Mouse (Mus musculus) hindbrain, embryonic 10.5 days (tissue): Measurements from ENCODE around the gene Grin2a. TPM values are rescaled to one million over a fixed set of nuclear protein-coding genes. Genes with fewer than 3 reads are reported as not detected.

Source experiments
- DNase-seq: peaks from one replicate; pipeline ENCODE4 v3.0.0-alpha.2; 2017; ENCODE audit warnings: low spot score
- H3K27ac ChIP-seq: fragments of 300-500 bp; sonication (generic); 2 replicates; pipeline ENCODE4 v1.5.1; 2016; ENCODE audit warnings: mild to moderate bottlenecking, moderate library complexity
- H3K27me3 ChIP-seq: fragments of 300-500 bp; sonication (generic); 2 replicates; pipeline ENCODE4 v1.6.1; 2016; ENCODE audit warnings: mild to moderate bottlenecking; ENCODE audit not compliant: poor library complexity, insufficient read depth, severe bottlenecking
- H3K36me3 ChIP-seq: fragments of 300-500 bp; sonication (generic); 2 replicates; pipeline ENCODE4 v1.6.1; 2016; ENCODE audit warnings: mild to moderate bottlenecking, moderate library complexity
- H3K4me1 ChIP-seq: fragments of 300-500 bp; sonication (generic); replicated peaks from 2 replicates; pipeline ENCODE4 v1.6.1; 2016; ENCODE audit warnings: mild to moderate bottlenecking
- H3K4me3 ChIP-seq: fragments of 300-500 bp; sonication (generic); 2 replicates; pipeline ENCODE4 v1.5.1; 2016; ENCODE audit warnings: mild to moderate bottlenecking, moderate library complexity
- H3K9me3 ChIP-seq: fragments of 300-500 bp; sonication (generic); 2 replicates; pipeline ENCODE4 v1.6.1; 2016; ENCODE audit warnings: mild to moderate bottlenecking, moderate library complexity
- WGBS: fragments of 180-500 bp; shearing (Covaris S2); methylation state at CpG from one replicate; pipeline ENCODE4 v1.1.7; 2016; 5-methylcytosine and 5-hydroxymethylcytosine counted together
- polyA plus RNA-seq: library from polyadenylated mRNA; unstranded; fragments of >200 nt; fragmentation: Nextera tagmentation; extraction: Ambion mirVana; gene quantifications from 2 replicates; pipeline ENCODE4 v1.2.1, GENCODE M21; 2016

The Grin2a gene
- 1.9 and 3.3 TPM in 2 replicates for polyA plus RNA-seq

DNA sequence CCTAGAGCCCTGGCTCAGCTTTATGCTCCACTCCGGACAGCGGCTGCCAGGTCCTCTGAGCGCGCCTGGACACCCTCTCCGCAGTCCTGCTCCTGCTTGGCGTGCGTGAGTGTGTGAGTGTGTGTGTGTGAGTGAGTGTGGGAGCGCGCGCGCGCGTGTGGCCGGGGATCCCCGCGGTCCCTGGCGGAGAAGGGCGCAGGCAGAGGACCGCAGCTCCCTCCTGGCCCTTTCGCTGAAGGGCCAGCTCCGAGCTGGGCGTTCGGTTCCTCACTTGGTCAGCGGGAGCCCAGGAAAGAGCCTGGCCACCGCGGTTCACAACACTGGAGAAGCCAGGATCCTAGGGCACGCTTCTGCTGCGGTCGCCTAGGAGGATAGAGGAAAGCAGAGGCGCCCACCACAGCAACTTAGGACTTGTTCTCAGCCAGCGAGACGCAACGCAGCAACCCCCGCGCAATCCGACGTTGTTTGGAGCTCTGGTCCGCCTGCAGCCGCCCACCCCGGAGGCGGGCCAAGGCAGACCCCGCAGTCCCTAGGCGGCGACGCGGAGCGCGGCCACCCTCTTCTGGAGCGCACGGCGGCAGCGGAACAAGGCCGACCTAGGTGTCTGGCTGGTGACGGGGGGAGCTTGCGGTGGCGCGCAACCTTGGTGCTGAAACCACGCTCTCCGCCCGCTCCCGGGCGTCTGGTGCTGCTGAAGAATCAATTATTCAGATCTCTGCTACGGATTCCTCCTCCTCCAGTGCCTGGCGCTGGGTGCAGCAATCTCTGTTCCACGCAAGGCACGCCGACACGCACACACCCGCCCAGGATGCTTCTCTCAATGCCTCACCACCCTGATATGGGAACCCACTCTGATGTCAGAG lies at the start of gene Grin2a:
Gene Grin2a (minus strand): TSS at position 610 of the 863 bp plus-strand sequence.
- no peaks in the 10 kb centered on the region for H3K36me3 ChIP-seq
- H3K4me1 ChIP-seq = peaks cover 40% of the 10 kb centered on the region
- peak within 1 kb of the TSS; percentile 67 for H3K4me3 ChIP-seq
- H3K27ac ChIP-seq = peak within 1 kb of the TSS; percentile 70
- under 1% methylated on average over 69 of the region's 69 CpGs for WGBS
- H3K27me3 ChIP-seq = peaks cover 67% of the 10 kb centered on the region
- no peaks in the 10 kb centered on the region for H3K9me3 ChIP-seq
- peak; percentile 59 for DNase-seq

DNA sequence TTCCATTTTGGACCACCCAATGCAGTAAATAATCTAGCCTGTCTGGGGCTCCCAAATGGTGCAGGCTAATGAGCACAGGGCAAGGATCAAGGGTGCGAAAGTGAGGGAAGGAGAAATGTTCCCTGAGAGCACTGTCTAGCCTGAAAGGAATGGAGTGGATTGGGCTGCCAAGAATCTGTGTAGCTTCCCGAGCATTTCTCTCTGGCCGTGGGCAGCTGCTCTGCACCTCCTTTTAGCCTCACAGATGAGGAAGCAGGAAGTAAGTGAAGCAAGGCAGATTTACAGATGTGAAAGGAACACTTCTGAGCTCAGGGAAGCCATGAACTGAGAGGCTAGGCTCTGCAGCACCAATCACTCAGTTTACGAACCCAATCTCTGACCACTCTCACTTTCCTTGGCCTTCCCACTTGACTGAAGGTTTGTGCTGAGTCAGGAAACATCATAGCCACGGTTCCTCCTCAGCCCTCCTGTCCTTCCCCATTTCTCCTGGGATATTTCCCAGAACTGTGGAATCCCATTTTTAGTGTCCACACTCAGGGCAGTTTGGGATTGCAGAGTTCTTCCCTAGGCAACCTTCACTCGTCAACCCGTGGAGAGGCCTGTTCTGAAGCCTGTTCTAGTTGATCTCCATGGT lies 40.3 kb upstream of the Grin2a start:
- H3K27me3 ChIP-seq = no peaks in the 10 kb centered on the region
- no peak overlapping the region for H3K27ac ChIP-seq
- 87% methylated on average over 7 of the region's 7 CpGs for WGBS
- no peaks in the 10 kb centered on the region for H3K36me3 ChIP-seq
- no peaks in the 10 kb centered on the region for H3K4me1 ChIP-seq
- no peak for DNase-seq
- H3K9me3 ChIP-seq = no peaks in the 10 kb centered on the region
- H3K4me3 ChIP-seq = no peak overlapping the region

DNA sequence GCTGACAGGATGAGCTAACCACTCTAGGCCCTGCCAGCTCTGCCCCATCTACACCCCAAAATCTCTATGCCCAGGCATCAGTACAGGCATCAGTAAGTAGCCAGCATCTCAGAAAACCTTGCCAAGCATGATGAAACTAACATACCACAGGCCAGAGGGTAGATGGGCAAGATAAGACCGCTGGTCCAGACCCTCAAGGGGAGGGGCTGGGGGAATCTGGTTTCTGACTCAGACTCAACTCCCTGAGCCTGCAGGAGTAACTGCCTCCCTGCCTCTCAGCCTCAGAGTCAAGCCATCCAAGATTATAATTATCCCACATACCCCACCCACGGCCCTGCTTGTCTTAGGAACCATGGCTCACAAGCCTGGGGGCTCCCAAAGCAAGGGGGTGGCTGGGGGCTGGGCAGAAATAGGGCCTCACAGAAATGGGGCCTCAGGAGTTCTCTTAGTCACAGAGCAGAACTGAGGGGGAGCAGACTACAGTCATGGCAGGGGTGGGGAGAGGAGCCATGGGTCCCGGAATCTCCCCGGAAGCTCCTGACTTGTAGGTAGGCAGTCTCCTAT lies 38.1 kb upstream of the Grin2a start:
- no peaks in the 10 kb centered on the region for H3K36me3 ChIP-seq
- H3K9me3 ChIP-seq = no peaks in the 10 kb centered on the region
- H3K27ac ChIP-seq = no peak overlapping the region
- no peaks in the 10 kb centered on the region for H3K27me3 ChIP-seq
- DNase-seq = no peak
- H3K4me3 ChIP-seq = no peak overlapping the region
- no peaks in the 10 kb centered on the region for H3K4me1 ChIP-seq
- WGBS = 83% methylated on average over 4 of the region's 4 CpGs

DNA sequence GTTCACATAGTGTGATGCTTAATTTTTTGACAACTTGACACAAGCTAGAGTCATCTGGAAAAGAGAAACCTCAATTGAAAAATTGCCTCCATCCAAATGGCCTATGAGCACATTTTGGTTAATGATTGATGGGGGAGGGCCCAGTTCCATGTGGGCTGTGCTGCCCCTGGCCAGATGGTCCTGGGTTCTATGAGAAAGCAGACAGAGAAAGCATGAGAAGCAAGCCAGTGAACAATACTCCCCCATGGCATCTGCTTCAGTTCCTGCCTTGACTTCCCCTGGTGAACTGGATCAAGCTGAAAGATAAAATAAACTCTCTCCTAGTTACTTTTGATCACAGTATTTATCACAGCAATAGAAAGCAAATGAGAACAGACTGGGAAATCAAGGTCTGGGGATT lies 36.5 kb upstream of the Grin2a start:
- no peak for DNase-seq
- H3K36me3 ChIP-seq = no peaks in the 10 kb centered on the region
- no peaks in the 10 kb centered on the region for H3K4me1 ChIP-seq
- H3K27ac ChIP-seq = no peak overlapping the region
- H3K27me3 ChIP-seq = no peaks in the 10 kb centered on the region
- no peaks in the 10 kb centered on the region for H3K9me3 ChIP-seq
- H3K4me3 ChIP-seq = no peak overlapping the region

DNA sequence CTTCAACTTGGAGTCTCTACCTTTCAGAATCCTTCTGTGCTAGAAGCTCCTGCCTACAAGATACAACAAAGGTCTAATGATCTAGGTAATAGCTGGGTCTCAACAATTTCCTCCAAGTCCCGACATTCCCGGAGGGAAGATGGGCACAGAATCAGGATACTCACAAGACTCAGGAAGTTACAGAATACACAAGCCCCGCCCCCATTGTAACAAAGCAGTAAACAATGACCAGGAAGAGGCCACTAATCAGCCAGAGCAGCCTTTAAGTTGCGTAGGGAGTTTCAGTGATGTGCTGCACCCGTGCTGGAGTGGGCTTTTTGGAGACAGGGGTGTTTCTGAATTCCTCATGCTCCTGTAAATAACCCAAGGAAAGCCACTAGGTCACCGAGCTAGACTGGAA lies 31.4 kb upstream of the Grin2a start:
- Histone ChIP-seq H3K4me1 (no peaks in the 10 kb centered on the region), H3K36me3 (no peaks in the 10 kb centered on the region), H3K27ac (no peak overlapping the region), H3K4me3 (no peak overlapping the region), H3K27me3 (no peaks in the 10 kb centered on the region), H3K9me3 (no peaks in the 10 kb centered on the region)
- WGBS = 82% methylated on average over 6 of the region's 6 CpGs
- DNase-seq = no peak

DNA sequence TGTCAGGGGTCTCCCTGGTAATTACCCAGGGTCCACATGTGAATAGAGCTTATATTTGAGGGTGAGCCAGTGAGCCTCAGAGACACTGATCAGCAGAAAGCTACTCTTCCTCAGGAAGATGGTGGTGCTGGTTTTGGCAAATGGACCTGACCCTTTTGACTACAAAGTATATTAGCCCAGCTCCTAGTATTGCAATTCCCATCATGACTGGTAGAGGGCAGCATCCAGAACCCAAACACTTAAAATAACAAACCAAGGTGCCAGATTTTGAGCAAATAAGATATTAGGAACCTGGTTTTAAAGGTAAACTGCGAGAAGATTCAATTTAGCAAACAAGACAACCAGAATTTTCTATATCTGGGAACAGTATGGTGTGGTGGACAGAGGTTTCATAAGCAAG lies 14.4 kb upstream of the Grin2a start:
- Histone ChIP-seq H3K27ac (no peak overlapping the region), H3K4me3 (no peak overlapping the region), H3K27me3 (no peaks in the 10 kb centered on the region), H3K36me3 (no peaks in the 10 kb centered on the region), H3K4me1 (no peaks in the 10 kb centered on the region), H3K9me3 (0 out of 2 replicates have a peak, but pooled peaks cover 11% of the 10 kb centered on the region)
- WGBS = 58% methylated on average over 1 of the region's 1 CpGs
- no peak for DNase-seq

DNA sequence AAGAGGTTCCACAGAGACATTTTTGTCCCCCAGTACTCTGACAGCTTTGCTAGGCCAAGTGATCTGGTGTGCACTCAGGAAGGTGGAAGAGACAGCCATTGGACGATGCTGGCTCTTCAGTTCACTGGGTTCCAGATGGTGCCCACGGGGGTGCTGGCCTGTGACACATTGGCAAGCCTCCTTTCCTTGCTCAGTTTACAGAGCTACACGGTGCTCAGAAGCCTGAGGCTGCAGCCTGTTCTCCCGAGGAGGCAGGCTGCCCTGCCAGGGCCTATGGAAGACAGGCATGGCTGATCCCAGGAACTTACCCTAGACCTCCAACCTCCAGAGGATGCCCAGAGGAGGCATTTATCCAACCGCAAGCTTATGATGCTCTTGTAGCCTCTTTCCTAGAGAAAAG lies 10.2 kb upstream of the Grin2a start:
- H3K4me3 ChIP-seq = no peak overlapping the region
- no peaks in the 10 kb centered on the region for H3K27me3 ChIP-seq
- H3K4me1 ChIP-seq = no peaks in the 10 kb centered on the region
- DNase-seq = no peak
- H3K9me3 ChIP-seq = no peaks in the 10 kb centered on the region
- H3K36me3 ChIP-seq = no peaks in the 10 kb centered on the region
- 86% methylated on average over 5 of the region's 5 CpGs for WGBS
- no peak overlapping the region for H3K27ac ChIP-seq

DNA sequence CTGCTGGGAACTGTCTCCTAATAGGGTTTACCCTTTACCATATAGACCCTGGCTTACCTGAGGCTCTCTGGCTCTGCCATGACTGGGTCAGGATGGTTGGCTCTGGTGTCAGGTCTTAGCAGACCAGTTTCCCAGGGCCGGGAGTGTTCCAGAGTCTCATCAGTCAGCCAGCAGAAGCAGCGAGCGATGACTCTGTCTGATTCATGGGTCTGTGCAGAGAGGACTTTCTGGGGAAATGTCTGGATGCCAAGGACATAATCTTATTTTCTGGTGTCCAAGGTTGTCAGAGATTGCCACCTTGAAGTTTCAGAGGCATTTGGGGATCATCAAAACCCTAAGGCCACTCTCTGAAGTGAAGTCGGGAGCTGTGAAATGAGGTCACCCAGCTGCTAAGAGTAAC lies 8.7 kb upstream of the Grin2a start:
- no peak for DNase-seq
- no peak overlapping the region for H3K4me3 ChIP-seq
- no peaks in the 10 kb centered on the region for H3K36me3 ChIP-seq
- H3K4me1 ChIP-seq = no peaks in the 10 kb centered on the region
- 91% methylated on average over 4 of the region's 4 CpGs for WGBS
- H3K9me3 ChIP-seq = no peaks in the 10 kb centered on the region
- H3K27ac ChIP-seq = no peak overlapping the region
- no peaks in the 10 kb centered on the region for H3K27me3 ChIP-seq

DNA sequence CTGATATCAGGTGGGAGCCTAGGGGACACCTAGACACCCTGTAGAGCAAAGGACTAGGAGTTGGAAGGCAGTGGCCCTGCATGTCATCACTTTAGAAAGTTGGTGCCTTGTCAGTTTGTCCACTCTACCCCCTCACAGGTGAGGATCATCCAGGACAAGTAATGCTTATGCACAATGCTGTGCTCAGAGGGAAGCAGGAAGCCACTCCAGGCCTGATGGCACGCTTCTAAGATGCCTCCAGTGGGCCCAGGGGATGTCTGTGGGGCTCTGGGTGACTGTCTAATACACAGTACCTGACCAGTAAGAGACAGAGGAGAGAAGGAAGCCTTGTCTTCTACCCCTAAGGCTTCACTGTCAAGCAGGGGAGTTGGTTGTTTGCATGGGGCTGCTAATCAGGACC lies 7.6 kb upstream of the Grin2a start:
- Histone ChIP-seq H3K4me3 (no peak overlapping the region), H3K27ac (no peak overlapping the region), H3K27me3 (no peaks in the 10 kb centered on the region), H3K9me3 (no peaks in the 10 kb centered on the region), H3K4me1 (no peaks in the 10 kb centered on the region), H3K36me3 (no peaks in the 10 kb centered on the region)
- no peak for DNase-seq
- WGBS = 73% methylated on average over 1 of the region's 1 CpGs

DNA sequence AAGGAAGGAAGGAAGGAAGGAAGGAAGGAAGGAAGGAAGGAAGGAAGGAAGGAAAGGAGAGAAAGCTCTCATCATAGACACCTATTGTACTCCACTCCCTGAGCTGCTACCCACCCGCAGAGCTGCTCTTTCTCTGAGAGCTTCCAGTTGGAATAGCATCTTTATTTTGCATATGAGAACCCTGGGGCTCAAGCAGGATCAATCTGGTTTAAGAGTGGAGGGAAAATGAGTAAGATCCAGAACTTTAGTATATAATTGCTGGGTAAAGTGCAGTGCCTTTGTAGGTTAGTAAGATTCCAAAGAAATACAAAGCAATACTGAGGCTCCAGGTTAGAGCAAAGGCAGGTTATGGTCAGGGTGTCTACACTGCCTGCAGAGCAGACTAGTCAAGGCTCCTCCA lies 6.2 kb upstream of the Grin2a start:
- 46% methylated on average over 1 of the region's 1 CpGs for WGBS

DNA sequence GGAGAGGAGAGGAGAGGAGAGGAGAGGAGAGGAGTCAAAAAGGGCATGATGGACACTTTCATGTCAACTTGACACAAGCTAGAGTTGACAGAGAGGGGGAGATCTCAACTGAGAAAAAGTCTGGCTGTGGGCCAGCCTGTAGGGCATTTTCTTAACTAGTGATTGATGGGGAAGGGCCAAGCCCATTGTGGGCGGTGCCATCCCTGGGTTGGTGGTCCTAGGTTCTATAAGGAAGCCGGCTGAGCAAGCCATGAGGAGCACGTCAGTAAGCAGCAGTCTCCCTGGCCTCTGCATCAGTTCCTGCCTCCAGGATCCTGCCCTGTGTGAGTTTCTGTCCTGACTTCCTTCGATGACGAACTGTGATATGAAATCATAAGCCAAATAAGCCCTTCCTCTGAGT lies 4.6 kb upstream of the Grin2a start:
- H3K27ac ChIP-seq = no peak overlapping the region
- WGBS = 80% methylated on average over 5 of the region's 5 CpGs

More for the DNA sequence above, 6.2 kb upstream of the Grin2a start:
- Histone ChIP-seq H3K27me3 (peaks cover 6% of the 10 kb centered on the region), H3K9me3 (no peaks in the 10 kb centered on the region), H3K4me1 (no peaks in the 10 kb centered on the region), H3K27ac (no peak overlapping the region), H3K36me3 (no peaks in the 10 kb centered on the region), H3K4me3 (no peak overlapping the region)
- DNase-seq = no peak

DNA sequence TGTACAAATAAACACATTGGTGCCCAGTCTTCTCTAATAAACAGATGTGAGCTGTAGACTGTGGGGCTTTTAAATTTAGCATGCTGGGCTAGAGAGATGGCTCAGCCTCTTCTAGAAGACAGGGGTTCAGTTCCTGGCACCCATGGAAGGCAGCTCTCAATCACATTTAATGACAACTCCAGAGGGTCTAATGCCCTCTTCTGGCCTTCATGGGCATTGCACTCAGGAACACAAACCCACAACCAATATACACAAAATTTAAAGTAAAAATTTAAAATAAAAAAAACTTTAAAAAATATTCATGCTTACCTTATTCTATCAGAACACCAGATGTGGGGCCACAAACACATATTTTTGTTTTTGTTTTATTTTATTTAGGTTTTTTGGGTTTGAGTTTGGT lies 2.6 kb upstream of the Grin2a start:
- no peak for DNase-seq
- Histone ChIP-seq H3K36me3 (no peaks in the 10 kb centered on the region), H3K27ac (no peak overlapping the region), H3K4me1 (peaks cover 30% of the 10 kb centered on the region), H3K4me3 (no peak overlapping the region), H3K27me3 (peaks cover 43% of the 10 kb centered on the region), H3K9me3 (no peaks in the 10 kb centered on the region)

More for the DNA sequence above, 4.6 kb upstream of the Grin2a start:
- Histone ChIP-seq H3K4me3 (no peak overlapping the region), H3K9me3 (no peaks in the 10 kb centered on the region), H3K27me3 (peaks cover 23% of the 10 kb centered on the region), H3K36me3 (no peaks in the 10 kb centered on the region), H3K4me1 (peaks cover 10% of the 10 kb centered on the region)
- no peak for DNase-seq

DNA sequence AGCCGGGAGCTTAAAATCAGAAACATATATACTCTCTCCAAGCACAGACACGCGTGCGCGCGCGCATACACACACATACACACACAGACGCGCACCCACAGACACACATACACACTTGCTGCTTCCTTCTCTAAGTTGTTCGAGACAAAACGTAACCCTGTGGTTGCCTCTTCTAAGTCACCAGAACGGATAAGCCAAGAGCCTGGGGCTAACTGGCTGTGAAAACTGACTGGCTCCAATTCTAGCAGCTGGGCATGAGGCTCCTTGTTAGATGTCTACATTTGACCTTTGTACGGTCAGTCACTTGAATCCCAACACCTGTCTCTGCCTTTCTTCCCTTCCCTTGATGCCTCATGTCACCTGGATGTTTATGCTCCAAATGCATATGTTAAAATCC lies 452 bp upstream of the Grin2a start:
- WGBS = 30% methylated on average over 13 of the region's 13 CpGs
- peak overlapping the region; percentile 67 for H3K4me3 ChIP-seq
- DNase-seq = no peak
- H3K36me3 ChIP-seq = no peaks in the 10 kb centered on the region
- H3K9me3 ChIP-seq = no peaks in the 10 kb centered on the region
- H3K27ac ChIP-seq = 0 out of 2 replicates have a peak overlapping the region, but pooled peaks have one; percentile 70
- peaks cover 64% of the 10 kb centered on the region for H3K27me3 ChIP-seq
- peaks cover 40% of the 10 kb centered on the region for H3K4me1 ChIP-seq
